Mouse (Mus musculus) small intestine, adult 2 months (tissue): Measurements from ENCODE around the gene Cmip. TPM values are rescaled to one million over a fixed set of nuclear protein-coding genes. Genes with fewer than 3 reads are reported as not detected.

ENCODE experiments used
- H3K27ac ChIP-seq: fragments of 200-500 bp; 2 replicates; pipeline ENCODE4 v1.5.1; 2012; ENCODE audit warnings: low read depth, low read length, control low read depth, inconsistent platforms; ENCODE audit not compliant: insufficient read depth
- H3K27me3 ChIP-seq: fragments of 200-500 bp; 2 replicates; pipeline ENCODE4 v1.6.1; 2012; ENCODE audit warnings: mild to moderate bottlenecking, moderate library complexity, low read length, inconsistent platforms; ENCODE audit not compliant: control insufficient read depth, insufficient read depth
- H3K36me3 ChIP-seq: fragments of 200-500 bp; 2 replicates; pipeline ENCODE4 v1.6.1; 2012; ENCODE audit warnings: mild to moderate bottlenecking, low read length, control low read depth, inconsistent platforms; ENCODE audit not compliant: control insufficient read depth, insufficient read depth
- H3K4me1 ChIP-seq: fragments of 200-500 bp; 2 replicates; pipeline ENCODE4 v1.6.1; 2012; ENCODE audit warnings: low read length, inconsistent platforms, mixed read lengths; ENCODE audit not compliant: control insufficient read depth, insufficient read depth, insufficient read length
- H3K4me3 ChIP-seq: fragments of 200-500 bp; 2 replicates; pipeline ENCODE4 v1.5.1; 2012; ENCODE audit warnings: low read depth, mild to moderate bottlenecking, control low read depth, inconsistent platforms, low read length, moderate library complexity
- CTCF ChIP-seq: fragments of 200-500 bp; IDR thresholded peaks from 2 replicates; pipeline ENCODE4 v1.5.1; 2012; ENCODE audit warnings: low read depth, mild to moderate bottlenecking, control low read depth, inconsistent platforms, low read length, moderate library complexity, mixed read lengths; ENCODE audit not compliant: insufficient replicate concordance, insufficient read length; ENCODE audit errors: extremely low read depth
- POLR2A ChIP-seq: fragments of 200-500 bp; IDR thresholded peaks from 2 replicates; pipeline ENCODE4 v1.6.1; 2012; ENCODE audit warnings: low read depth, mild to moderate bottlenecking, control low read depth, inconsistent platforms, low read length, moderate library complexity
- WGBS: fragments of 180-500 bp; shearing (Covaris S2); methylation state at CpG from one replicate; pipeline ENCODE4 v1.1.7; 2018; 5-methylcytosine and 5-hydroxymethylcytosine counted together
- polyA plus RNA-seq: library from polyadenylated mRNA; depleted of rRNA; stranded (reverse); fragments of >200 nt; gene quantifications from 2 replicates; pipeline ENCODE4 v1.2.3, GENCODE M21; 2012

The Cmip gene
- polyA plus RNA-seq, 1 experiment, result 129 TPM

DNA sequence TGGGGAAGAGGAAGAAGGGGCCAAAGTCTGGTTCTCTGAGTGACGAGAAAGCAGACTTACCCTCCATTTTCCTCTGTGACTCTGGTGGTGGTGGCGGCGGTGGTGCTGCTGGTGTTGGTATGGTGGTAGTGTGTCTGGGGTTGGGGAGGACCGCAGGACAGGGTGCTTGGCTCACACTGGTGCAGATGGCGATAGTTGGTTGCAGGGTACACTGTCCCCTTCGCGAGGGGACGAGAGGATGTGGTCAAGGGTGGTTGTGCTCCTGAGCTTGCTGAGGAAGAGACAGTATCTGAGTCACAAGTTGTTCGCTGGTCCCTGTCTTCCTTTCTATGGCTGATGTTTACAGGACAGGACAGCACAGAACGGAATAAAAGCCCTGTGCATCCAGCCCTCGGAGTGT, 88.5 kb downstream of the Cmip start:
- H3K4me3 ChIP-seq, result no peak overlapping the region
- H3K27ac ChIP-seq, result no peak overlapping the region
- no peak for TF ChIP-seq CTCF
- TF ChIP-seq POLR2A, result no peak
- H3K4me1 ChIP-seq, result peaks cover 49% of the 10 kb centered on the region
- whole genome bisulfite sequencing, result 77% methylated on average over 11 of the region's 11 CpGs
- H3K36me3 ChIP-seq, result no peaks in the 10 kb centered on the region
- H3K27me3 ChIP-seq, result no peaks in the 10 kb centered on the region

DNA sequence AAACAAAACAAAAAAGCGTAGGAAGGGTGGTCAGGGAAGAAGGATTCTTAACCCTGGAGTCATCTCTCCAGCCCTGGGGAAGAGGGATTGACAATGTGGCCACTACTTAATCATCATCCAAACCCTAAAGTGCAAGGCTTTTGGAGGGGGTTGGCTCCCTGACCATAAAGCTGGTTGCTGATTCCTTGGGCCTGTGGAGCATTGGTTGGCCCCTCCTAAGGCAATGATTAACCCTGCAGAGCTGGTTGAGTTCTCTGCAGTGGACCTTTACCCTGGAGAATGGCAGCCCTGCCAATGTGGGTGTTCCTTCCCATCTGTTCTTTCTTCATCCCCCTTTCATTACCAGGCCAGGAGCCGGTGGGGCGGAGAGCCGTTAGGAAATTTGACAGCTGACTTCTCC, 90.7 kb downstream of the Cmip start:
- Histone ChIP-seq H3K27me3 (no peaks in the 10 kb centered on the region), H3K4me1 (peaks cover 43% of the 10 kb centered on the region), H3K4me3 (no peak overlapping the region), H3K27ac (peak overlapping the region; percentile 85), H3K36me3 (no peaks in the 10 kb centered on the region)
- 25% methylated on average over 4 of the region's 4 CpGs for WGBS
- no peak for TF ChIP-seq POLR2A
- no peak for TF ChIP-seq CTCF

DNA sequence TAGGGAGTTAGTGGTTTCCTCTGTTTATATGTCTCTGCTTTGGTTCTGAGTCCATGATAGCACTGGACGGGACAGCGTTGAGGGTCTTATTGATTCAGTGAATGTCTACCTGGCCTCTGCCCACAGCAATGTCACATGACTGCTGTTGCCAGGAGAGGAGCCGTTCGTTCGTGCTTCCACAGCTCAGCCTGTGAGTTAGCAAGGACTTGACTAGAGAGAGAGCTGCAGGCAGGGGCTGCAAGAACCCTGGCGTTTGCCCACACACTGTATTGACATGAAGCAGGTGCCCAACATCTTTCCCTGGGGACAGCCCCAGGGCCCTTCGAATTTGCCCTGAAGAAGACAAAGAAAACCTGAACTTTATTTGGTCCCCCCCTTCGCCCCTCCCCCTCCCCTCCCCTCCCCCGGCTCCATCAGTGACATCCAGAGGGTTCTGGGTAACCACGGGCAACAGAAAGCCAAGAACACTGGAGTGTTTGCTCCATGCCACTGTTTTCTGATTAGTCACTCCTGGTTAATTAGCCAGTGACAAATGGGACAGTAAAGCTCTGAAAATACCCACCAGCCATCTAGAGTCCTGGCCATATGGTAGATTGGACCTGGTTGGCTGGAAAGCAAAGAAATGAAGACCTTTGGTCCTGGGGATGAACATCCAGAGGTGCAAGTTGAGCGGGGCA, 92.0 kb downstream of the Cmip start:
- no peaks in the 10 kb centered on the region for H3K27me3 ChIP-seq
- no peak overlapping the region for H3K4me3 ChIP-seq
- H3K27ac ChIP-seq, result peak overlapping the region; percentile 58; the same call in 1 of the 2 replicates
- H3K36me3 ChIP-seq, result no peaks in the 10 kb centered on the region
- peaks cover 35% of the 10 kb centered on the region for H3K4me1 ChIP-seq
- 36% methylated on average over 11 of the region's 11 CpGs for WGBS
- no peak for TF ChIP-seq CTCF
- TF ChIP-seq POLR2A, result no peak

DNA sequence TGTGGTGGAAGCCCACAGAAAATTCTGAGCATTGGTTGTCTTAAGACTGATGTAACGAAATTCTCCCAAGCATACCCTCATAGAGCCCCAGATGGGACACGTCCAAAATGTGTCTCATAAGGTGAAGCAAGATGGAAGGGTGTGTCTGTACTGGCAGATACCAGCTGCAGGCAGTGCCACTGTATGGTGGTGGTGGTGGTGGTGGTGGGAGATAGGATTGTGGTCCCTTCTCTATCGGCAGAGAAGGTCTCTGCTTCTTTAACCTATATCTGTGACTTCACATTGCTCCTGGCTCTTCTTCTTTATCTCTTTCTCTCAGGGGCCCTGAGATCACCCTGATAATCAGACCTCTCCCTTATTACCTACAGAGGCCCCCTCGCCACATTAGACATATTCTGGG, 92.7 kb downstream of the Cmip start:
- WGBS, result 79% methylated on average over 4 of the region's 4 CpGs
- Histone ChIP-seq H3K27me3 (no peaks in the 10 kb centered on the region), H3K27ac (no peak overlapping the region), H3K36me3 (no peaks in the 10 kb centered on the region), H3K4me1 (peaks cover 33% of the 10 kb centered on the region), H3K4me3 (no peak overlapping the region)
- TF ChIP-seq POLR2A, result no peak
- no peak for TF ChIP-seq CTCF

DNA sequence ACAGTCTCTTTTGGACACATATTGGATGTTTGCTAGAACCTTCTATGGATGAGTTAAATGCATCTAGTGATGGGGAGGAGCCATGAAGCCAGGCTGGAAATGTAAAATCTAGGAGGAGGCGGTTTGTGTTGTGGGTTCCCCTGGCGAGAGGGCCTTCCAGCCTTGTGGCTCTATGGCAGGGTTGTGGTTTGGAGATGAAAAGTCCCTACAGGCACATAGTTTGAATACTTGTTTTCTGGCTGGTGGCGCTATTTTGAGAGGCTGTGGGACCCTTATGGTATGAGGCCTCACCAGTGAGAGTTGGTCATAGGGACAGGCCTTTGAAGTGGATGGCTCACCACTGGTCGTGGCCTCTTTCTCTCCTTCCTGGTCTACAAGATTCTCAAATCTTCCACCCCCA, 95.2 kb downstream of the Cmip start:
- Histone ChIP-seq H3K4me3 (no peak overlapping the region), H3K4me1 (peaks cover 40% of the 10 kb centered on the region), H3K27ac (no peak overlapping the region), H3K27me3 (no peaks in the 10 kb centered on the region), H3K36me3 (no peaks in the 10 kb centered on the region)
- TF ChIP-seq POLR2A (no peak), CTCF (no peak)
- WGBS, result 89% methylated on average over 4 of the region's 4 CpGs

DNA sequence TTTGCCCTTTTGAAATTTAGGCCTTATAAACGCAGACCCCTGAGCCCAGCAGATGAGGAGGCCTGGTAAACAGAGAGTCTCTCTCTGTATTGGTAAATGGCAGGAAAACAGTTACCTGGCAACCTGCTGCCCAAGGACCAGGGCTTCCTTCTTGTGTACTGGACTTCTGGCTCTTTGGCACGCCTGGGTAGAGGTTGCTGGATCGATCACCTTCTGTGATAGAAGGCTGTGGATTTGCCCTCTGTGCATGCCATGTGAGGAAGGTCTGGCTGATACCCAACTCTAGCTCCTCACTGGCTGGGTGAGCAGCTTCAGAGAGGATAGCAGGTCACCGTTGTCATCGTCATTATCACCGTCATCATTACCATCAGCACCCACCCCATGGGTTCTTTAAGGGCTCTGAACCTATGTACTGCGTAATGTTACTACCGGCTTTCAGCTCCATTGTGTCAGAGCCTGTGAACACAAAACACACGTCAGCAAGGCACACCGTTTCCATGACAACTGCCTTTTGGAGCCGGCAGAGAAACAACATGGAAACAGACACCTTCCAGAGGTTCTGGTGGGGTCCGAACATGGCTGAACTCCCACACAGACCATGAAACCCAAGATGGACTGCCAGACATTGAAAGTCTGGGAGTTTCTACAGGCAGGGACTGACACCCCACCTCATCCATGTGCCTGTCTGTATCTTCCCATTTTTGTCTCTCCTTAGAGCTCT, 98.4 kb downstream of the Cmip start:
- H3K36me3 ChIP-seq, result no peaks in the 10 kb centered on the region
- H3K4me1 ChIP-seq, result peaks cover 38% of the 10 kb centered on the region
- WGBS, result 73% methylated on average over 12 of the region's 12 CpGs
- H3K4me3 ChIP-seq, result no peak overlapping the region
- TF ChIP-seq CTCF (no peak), POLR2A (no peak)
- no peaks in the 10 kb centered on the region for H3K27me3 ChIP-seq
- H3K27ac ChIP-seq, result no peak overlapping the region

DNA sequence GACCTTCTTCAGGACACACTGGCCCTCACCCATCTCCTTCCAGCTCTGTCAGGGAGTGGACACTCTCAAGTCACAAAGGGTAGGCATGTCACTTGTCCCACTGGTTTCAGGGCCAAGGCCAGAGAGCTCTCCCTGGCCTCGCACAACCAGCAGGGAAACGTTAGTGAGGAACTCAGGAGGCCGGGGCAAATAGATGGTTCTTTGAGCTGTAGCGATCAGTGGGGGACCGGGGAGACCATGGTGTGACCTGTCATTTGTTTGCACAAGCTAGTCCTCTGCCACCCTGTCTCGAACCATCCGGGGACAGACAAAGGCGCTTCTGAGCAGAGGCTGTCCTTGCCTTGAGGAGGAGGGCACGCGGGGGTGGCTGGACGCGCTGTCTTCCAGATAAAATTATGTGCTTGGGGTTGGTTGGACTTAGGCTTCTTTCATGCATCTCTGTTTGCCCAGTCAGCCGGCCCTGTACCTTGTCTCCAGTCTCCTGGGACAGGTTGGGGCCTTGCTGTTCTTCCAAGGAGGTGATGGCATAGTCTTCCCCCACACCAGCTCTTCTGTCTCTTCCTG, 99.3 kb downstream of the Cmip start:
- no peak overlapping the region for H3K27ac ChIP-seq
- peaks cover 41% of the 10 kb centered on the region for H3K4me1 ChIP-seq
- TF ChIP-seq CTCF (no peak), POLR2A (no peak)
- H3K27me3 ChIP-seq, result no peaks in the 10 kb centered on the region
- H3K4me3 ChIP-seq, result no peak overlapping the region
- 70% methylated on average over 13 of the region's 13 CpGs for WGBS
- no peaks in the 10 kb centered on the region for H3K36me3 ChIP-seq
